Mouse (Mus musculus): ENCODE measurements around the gene Pld6. TPM values are rescaled to one million over a fixed set of nuclear protein-coding genes. Genes with fewer than 3 reads are reported as not detected.

Pld6 gene
- 1 to 10 TPM in 1 of 2 experiments, under 1 TPM in 1; 0.60 to 1.1 TPM for total RNA-seq (2021)
- long read RNA-seq, experiment 1, partial matches to known transcripts, result 0 of 2 reads
- long read RNA-seq, experiment 1, other reads (novel, unspliced or antisense), result 0 of 2 reads
- long read RNA-seq, experiment 2, partial matches to known transcripts, result 0 of 1 reads
- long read RNA-seq, experiment 2, other reads (novel, unspliced or antisense), result 1 of 1 reads

DNA sequence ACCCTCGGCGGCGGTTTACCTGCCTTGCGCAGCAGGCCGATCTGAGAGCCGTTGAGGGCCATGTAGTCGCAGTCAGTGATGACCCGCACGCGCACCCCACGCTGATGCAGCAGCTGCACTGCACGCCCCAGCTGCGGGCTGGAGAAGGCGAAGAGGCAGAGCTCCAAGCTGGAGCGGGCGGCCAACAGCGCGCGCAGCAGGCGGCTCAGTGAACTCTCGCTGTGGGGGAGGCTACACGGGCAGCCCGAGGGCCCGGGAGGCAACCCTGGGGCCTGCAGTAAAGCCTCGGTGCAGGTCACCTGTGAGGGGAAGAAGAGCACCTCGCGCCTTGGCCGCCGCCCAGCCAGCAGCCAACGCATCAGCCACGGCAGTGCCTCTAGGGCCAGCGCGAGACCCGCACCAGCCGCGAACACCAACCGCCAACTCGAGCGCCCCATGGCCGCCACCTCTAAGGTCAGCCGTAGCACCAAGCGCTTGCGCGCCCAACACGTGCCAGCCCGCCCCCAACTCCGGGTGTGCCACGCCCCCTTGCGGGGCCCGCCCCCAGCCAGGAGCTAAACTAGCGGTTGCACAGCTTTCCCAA, at the start of gene Pld6:
Gene Pld6 (minus strand): TSS at position 447 of the 583 bp plus-strand sequence.
- DNase-seq (ENCODE audit: low spot score in 2 of 2), result peak; percentile 32 to 36

DNA sequence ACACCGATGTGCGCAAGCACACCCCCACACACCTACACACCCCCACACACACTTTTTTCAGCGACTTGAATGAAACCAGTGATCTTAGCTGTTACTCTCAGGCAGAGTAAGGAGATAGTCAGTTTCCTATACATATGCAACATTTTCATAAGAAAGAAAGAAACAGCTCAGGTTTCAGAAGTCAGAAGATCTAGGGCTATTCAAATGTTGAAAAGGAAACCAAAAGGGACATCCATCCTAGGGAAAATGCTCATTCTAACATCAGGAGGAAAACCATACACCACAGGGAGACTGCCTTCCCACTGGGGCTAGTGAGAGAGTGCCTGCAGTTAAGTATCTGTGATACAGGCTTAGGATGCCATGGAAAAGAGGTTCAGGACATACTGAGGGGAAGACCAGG, 34.2 kb upstream of the Pld6 start:
- no peak for DNase-seq (ENCODE audit: low spot score in 2 of 2)

DNA sequence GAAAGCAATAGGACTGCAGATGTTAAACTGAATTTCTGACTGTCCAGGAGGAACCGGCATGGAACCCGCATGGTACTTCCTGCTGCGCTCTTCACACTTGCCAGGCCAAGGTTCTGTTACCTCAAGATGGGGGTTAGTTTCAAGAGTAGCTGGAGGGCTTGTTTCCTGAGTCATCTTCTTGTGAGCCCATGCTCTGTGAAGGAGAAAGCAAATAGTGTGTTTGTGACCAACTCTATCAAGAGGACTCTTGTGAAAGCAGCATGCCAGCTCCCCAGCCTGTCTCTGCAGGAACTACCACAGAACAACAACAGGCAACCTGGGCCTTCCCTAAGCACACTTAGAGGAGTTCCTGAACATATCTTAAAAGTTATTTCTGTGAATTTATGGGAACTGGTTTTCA, 30.5 kb upstream of the Pld6 start:
- DNase-seq (ENCODE audit: low spot score in 2 of 2), result no peak

DNA sequence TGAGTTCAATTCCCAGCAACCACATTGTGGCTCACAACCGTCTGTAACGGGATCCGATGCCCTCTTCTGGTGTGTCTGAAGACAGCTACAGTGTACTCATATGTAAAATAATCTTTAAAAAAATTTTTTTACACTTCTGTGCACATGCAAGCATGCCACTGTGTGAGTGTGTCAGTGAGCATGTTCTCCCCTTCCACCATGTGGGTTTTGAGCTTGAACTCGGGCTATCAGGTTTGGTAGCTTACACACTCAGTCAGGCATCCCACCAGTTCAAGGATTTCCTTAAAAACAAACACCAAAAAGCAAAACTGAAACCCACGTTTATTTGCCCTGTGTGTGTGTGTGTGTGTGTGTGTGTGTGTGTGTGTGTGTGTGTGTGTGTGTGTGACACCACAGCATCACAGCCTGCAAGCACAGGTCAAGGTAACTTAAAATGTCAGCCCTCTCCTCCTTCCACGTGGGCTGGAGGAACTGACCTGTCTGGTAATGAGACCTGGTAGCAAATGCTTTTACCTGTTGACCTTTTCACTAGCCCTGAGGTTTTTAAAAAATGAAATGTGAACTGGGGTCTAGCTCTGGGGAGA, 28.1 kb upstream of the Pld6 start:
- DNase-seq (ENCODE audit: low spot score in 2 of 2), result no peak

DNA sequence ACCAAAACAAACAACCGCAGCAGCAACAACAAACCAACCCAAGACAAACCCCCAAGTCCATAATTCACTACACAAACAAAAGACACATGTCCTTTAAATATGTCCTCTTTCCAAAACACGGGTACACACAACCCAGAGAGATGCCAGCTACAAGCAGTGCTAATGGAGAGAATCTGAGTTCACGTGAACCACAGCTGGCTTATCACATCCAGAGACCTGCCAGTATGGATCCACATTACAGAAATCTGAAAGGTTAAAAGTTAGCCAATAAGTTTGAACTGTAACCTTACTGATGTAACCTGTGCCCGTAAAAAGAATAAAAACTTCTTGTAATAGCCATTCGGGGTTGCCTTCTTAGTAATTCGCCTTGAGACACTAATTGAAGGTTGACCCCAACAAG, 27.5 kb upstream of the Pld6 start:
- DNase-seq (ENCODE audit: low spot score in 2 of 2), result no peak

DNA sequence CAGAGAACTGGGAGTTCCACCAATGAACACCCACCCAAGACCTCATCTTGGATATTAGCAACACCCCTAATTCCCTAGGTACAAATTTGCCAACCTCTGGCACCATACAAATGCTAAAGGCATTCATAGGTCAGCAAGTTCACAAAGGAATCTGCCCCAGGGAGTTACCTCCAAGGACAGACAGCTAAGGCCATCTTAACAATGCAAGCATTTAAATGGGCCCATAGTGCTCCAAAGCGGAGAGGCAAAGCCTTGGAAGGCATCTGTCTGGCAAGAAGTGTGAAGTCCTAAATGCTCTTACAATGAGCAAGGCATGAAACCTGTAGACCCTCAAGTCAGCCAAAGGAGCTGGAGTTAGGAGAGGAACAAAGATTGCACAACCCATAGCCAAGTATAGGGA, 26.9 kb upstream of the Pld6 start:
- DNase-seq (ENCODE audit: low spot score in 2 of 2), result no peak

DNA sequence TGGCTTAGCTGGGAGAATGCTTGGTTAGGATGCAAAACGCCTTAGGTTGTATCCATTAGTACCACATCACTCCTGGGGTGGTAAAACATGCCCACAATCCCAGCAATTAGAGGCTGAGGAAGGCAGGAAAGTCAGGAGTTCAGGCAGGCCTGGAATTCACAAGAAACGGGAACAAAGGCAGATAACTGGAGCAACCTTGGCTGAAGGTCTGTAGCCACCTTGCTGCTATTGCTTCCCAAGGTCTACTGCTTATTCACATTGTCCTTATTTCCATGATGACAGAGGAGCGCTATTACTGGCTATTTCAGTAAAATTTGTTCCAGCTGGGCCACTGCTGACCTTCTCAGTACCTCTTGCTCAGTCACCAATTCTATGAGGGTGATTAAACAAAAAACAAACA, 25.8 kb upstream of the Pld6 start:
- DNase-seq (ENCODE audit: low spot score in 2 of 2), result no peak

DNA sequence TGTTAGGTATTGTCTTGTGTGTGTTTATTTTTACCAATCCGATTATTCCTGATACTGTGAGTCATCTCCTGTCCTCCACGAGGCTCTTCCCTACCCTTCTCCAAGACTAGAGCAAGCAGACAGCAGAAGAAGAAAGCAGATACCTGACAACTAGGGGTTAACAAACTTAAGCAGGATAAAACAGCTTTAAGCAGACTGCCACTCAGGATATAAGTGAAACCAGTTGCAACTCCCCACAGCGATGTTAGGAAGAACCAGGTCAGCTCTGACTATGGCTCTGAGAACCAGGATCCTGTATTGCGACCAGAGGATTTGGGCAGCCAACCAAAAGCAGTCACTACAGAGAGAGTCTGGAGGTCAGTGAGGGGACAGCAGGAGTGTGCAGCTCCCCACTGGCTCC, 23.8 kb upstream of the Pld6 start:
- DNase-seq (ENCODE audit: low spot score in 2 of 2), result no peak

DNA sequence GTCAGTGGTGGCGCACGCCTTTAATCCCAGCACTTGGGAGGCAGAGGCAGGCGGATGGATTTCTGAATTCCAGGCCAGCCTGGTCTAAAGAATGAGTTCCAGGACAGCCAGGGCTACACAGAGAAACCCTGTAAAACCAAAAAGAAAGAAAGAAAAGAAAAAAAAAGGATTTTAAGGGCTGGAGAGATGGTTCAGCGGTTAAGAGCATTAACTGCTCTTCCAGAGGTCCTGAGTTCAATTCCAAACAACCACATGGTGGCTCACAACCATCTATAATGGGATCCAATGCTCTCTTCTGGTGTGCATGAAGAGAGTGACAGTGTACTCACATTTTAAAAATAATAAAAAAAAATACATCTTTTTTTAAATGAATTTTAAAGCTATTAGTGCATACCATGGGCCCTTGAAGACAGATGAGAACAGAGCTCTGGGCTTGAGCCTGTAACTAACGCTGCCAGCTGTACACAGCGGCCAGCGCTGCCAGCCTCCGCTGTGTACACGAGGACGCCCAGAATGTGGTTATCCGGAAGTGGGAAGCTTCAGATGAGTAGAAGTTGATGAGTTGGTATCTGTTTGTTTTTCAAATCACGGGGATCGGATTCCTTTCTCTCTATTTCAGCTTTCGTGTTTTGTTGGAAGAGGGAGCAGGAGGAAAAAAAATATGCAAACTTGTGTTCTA, 23.2 kb upstream of the Pld6 start:
- no peak for DNase-seq (ENCODE audit: low spot score in 2 of 2)

DNA sequence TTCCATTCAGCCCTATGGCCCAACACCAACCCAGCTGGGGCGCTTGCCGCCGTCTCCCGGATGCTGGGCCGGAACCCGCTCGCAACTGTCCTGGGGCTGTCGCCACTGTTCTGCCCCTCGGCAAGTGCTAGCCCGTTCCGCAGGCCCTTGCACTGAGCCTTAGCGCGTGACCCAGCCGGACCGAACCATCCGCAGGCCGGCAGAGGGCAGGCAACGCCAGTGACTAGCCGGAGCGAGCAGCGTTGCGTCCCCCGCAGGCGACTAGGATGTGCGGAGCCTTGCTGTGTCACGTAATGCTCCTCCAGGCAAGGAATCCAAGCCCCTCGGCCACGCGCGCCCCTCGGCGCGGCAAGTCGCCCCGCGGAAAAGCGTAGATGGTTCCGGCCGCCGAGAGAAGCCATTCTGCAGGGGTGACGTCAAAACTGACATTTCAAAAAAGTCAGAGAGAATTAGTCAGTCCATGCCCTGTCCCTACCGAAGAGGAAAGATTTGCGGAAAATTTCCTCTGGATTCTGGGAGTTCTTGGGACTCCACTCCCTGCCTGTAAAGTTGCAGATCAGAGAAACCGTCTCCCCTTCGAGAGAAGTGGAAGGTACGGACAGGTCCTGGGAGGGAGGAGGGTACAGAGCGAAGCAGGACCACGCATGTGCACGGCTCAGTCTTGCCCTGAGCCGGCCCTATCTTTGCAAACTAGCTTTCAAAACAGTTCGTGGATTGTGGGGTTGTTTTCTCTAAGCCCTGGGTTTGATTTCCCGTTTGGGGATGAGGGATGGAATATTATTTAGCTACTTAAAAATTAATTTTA, 22.4 kb upstream of the Pld6 start, which contains the start of gene Flcn:
Gene Flcn (minus strand): TSS at position 347 of the 805 bp plus-strand sequence.
- DNase-seq (ENCODE audit: low spot score in 2 of 2), result peak; percentile 78 to 84

DNA sequence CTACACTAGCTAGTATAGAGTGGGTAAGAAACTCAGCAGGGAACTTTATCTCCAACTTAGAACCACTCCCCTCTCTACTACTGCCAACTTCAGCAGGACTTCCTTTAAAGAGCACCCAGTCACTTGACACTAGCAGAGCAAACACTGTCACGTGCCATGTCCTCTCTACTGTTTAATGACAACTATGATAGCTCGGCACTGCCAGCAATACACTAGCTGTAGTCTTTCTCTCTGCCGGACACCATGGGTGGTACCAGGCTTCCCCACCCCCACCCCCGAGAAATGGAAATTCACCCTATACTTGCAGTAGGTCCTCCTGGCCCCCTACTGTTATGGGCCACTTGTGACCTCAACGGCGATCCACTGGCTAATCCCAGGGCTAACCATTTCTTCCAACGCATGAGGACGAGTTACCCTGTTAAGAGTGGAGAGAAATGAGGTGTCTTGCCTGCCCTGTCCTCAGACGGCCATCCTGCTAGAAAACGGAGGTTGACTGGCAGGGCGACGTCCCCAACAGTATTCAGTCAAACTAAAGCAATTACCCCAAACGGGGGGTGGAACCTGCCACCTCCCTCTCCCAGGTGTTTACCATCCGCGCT, 21.7 kb upstream of the Pld6 start:
- DNase-seq (ENCODE audit: low spot score in 2 of 2), result no peak

DNA sequence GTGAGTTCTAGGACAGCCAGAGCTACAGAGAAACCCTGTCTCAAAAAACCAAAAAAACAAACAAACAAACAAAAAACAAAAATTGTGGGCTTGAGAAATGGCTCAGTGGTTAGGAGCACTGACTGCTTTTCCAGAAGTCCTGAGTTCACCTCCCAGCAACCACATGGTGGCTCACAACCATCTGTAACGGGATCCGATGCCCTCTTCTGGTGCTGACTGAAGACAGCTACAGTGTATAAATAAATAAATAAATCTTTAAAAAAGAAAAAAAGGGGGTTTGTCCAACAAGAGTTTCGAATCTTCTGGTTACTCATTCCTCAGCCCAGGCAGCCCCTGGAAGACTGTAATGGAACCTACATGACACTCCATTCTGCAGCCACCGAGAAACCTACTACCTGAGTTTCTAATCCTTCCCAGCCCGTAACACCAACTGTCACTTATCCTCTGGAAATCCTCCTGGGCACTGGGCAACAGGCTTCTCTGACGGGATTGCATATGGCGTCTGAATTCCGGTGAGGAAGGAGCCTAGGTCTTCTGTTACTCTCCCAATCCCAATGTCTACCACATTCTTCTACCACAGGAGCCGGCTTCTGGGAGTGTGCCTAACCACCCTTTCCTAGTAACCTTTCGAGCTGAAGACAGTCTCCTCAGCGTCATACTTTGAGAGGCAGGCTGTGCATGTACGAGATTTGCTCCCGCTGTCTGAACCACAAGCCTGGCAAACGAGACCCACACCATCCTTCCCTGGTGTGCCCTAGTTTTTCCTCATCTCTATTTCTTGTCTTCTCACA, 20.9 kb upstream of the Pld6 start:
- no peak for DNase-seq (ENCODE audit: low spot score in 2 of 2)

DNA sequence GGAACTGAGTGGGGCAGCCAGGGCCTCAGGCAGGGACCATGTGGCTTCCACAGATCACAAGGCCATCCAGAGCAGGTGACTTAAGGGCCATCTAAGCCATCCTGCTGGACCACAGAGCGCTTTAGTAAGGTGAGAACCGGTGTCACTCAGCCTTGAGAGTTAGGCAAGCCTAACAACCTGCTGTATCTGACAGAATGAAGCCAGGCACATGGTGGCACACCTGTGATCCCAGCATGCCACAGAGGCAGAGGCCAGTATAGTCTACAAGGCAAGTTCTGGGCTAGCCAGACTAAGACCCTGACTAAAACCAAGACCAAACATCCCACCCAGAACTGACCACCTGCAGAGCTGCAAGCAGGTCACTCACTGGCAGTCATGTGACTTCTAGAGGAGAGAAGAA, 18.2 kb upstream of the Pld6 start:
- DNase-seq (ENCODE audit: low spot score in 2 of 2), result no peak

DNA sequence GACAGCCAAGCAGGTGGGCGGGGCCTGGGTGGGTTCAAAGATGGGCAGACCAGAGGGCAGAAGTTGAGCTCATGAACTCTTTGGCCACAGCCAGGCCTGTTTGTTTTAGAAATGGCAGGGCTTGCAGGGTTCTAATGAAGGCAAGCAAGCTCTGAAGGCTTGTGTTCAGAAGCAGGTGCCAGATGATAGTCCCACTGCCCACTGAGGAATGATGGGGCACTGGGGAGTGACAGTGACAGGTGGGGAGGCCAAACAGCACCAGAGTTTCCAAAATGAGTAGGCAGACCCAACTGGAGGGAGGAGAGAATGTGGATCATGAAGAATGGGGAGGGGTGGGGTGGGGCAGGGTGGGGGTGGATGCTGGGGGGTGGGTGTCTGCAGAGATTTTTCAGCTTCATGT, 17.8 kb upstream of the Pld6 start:
- DNase-seq (ENCODE audit: low spot score in 2 of 2), result no peak

DNA sequence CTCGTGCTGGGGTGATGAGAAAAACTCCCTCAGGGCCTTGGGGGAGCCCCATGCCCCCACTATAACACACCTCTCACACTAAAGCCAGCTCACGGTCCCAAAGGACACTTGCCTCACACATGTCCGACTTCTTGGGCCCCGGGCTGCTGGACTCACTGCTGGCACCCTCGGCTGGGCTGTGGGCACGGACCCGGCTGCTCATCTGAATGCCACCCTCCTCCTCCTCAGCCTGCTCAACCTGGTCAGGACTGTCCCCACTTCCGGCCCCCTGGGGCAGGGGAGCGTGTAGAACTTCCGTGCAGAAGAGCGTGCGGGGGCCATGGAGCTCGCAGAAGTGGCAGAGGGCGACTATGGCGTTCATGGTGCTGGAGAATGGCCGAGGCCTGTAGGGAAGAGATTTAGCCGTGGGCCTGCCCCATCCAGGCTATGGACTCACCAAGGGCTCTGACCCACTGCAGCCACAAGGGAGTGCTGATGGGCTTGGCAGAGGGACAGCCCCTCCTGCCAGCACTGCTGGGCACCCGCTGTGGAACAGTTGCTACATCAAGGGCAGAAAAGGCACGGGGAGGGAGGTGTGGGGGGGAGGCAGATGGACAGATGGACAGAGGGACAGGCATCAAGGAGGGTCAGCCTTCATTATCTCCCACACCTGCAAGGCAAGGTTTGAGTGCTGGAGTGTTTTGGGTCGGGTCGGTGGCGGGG, 17.1 kb upstream of the Pld6 start:
- DNase-seq (ENCODE audit: low spot score in 2 of 2), result no peak

DNA sequence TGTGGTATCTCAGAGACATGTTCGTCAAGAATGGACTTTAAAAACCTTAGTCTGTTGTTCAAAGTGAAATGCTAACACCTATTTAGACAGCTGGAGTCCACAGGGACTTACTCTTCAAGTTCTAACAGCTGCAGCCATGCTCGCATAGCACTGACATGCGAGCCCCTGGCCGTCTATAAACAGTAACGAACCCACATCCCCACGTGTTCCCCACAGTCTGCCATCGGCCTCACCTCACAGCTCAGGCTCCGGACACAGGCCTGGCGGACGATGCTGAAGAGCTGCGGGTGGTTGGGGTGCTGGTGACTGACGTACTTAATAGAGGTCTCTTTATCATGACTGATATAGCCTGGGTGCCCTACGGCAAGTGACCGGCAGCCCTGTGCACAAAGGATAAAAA, 16.1 kb upstream of the Pld6 start:
- no peak for DNase-seq (ENCODE audit: low spot score in 2 of 2)

DNA sequence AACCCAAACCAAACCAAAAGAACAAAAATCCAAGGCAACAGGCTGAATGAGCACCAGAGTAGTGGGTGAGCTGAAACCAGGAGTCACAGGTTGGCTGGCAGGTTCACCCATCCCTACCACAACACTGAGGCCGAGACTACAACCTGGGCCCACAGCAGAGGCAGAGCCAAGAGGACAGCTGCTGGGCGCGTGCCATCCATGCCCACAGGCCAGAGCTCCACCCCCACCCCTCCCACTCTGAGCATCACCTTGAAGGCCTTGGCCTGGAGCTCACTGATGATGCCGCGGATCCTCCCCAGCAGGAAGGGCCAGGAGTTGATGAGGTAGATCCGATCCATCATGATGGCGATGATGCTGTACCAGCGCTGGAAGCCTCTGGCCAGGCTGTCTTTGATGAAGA, 14.4 kb upstream of the Pld6 start:
- no peak for DNase-seq (ENCODE audit: low spot score in 2 of 2)

DNA sequence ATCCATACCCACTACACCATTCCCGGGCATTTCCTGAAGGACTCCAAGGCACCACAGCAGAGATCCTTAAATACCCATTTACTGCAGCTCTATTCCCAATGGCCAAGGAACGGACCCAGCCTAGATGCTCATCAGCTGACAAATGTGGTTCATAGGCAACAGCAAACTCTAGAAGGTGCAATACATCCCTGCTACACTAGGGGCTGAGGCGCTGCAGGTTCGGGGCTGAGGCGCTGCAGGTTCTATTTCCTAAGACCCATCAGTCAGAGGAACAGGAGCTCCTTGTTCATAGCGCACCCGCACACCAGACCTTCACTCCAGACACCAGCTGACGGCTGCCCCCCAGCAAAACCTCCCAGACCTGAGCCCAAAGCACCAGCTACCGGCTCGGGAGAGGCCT, 13.0 kb upstream of the Pld6 start:
- DNase-seq (ENCODE audit: low spot score in 2 of 2), result no peak

DNA sequence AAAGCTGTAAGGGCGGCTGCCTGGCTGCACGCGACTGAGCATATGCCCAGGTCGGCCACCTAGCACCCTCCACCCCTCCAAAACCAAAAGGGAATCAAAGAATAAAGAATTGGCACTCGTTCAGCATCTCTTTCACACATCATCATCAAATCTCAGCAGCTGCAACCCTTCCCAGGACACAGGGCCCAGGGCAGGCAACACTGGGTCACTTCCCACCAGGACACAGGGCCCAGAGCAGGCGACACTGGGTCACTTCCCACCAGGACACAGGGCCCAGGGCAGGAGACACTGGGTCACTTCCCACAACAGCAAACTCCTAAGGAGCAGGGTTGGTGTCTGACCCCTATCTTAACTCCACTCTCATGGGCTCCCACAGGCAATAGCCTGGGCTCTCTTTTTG, 5.9 kb upstream of the Pld6 start:
- no peak for DNase-seq (ENCODE audit: low spot score in 2 of 2)

DNA sequence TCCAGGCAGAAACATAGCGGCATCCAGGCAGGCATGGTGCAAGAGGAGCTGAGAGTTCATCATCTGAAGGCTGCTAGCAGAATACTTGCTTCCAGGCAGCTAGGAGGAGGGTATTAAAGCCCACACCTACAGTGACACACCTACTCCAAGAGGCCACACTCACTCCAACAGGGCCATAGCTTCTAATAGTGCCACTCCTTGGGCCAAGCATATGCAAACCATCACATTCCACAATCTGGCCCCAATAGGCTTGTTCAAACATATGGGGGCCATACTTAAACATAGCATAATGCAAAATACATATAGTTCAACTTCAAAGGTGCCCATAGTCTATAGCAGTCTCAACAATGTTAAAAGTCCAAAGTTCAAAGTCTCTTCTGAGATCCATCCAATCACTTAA, 1.9 kb upstream of the Pld6 start:
- DNase-seq (ENCODE audit: low spot score in 2 of 2), result no peak

Data from left cerebral cortex, adult 18-20 months (tissue).